Mouse (Mus musculus) heart, adult 8-10 months (tissue): Measurements from ENCODE around the gene Cd59a. TPM values are rescaled to one million over a fixed set of nuclear protein-coding genes. Genes with fewer than 3 reads are reported as not detected.
"Not testable (repeated sequence)": the region's sequence is repeated elsewhere in the genome, so short reads cannot be mapped to it uniquely, and the experiment has no call there.

Source experiments
- DNase-seq: peaks from one replicate; pipeline ENCODE4 v3.0.0; 2022; ENCODE audit warnings: low spot score
- total RNA-seq, 4 experiments: library from RNA; stranded (reverse); gene quantifications; 2 replicates each; pipeline ENCODE4 v1.2.4; 2022

Gene Cd59a
- total RNA-seq, result 10 to 100 TPM; 55.7 to 60.2 (median 57.9) TPM

DNA sequence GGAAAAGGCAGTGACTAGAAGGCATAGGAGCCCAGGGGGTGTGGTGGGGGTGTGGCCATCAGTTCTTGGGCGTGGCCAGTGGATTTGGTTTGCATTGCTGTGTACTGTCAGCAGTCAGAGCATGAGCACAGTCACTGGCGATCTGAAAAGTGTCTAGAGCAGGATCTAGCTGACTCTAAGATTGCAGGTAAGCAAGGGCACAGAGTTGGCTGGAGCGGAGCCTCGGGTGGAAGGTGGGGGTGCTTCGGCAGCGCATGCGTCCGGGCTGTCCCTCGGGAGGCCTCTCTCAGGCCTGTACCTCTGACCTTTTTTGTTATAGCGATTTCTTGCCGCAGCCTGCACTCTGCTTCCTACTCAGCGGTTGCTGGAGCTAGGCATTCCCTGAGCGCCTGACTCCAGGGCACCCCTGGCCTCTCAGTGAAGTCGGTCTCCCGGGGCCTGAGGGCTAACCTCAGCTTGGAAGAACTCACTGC, at the start of gene Cd59a:
Cd59a (plus strand) TSS at position 61 of the 473 bp plus-strand sequence.
- DNase-seq, result peak; percentile 91

GRCm38 (mm10) chr2:104058381-104058780, 37.2 kb upstream of the Cd59a start:
- DNase-seq, result no peak

- DNase-seq, result no peak
Observed at GRCm38 (mm10) chr2:104058954-104059353, 36.6 kb upstream of the Cd59a start.

- DNase-seq, result no peak
Observed at GRCm38 (mm10) chr2:104059786-104060185, 35.8 kb upstream of the Cd59a start.

DNA sequence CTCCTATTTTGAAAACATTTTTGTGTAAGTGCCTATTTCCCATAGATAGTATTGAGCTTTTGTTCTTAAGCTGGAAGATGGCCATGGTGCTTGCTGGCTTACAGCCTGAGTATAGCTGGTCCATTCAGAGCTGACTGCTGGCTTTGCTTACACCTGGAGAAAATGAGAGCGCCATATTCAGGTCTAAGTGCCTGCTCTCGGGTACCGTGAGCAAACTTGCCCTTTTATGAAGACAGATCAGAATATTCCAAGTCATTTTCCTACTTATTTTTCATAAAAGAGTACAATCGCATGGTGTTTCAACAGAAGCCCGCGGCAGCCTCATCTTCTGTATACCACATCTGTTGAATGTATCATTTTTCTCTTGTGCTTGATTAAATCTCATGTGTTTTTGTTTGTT, 34.6 kb upstream of the Cd59a start:
- no peak for DNase-seq

- no peak for DNase-seq
Observed at GRCm38 (mm10) chr2:104062665-104063064, 32.9 kb upstream of the Cd59a start.

DNA sequence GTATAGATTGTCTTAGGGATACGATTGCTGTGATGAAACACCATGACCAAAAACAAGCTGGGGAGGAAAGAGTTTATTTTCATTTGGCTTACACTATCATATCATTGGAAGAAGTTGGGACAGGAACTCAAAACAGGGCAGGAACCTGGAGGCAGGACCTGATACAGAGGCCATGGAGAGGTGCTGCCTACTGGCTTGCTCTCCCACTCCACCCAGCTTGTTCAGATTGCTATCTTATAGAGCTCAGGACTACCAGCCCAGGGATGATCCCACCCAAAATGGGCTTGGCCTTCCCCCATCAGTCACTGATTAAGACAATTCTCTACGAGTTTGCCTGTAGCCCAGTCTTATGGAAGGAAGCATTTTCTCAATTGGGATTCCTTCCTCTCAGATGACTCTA, 31.4 kb upstream of the Cd59a start:
- no peak for DNase-seq

DNA sequence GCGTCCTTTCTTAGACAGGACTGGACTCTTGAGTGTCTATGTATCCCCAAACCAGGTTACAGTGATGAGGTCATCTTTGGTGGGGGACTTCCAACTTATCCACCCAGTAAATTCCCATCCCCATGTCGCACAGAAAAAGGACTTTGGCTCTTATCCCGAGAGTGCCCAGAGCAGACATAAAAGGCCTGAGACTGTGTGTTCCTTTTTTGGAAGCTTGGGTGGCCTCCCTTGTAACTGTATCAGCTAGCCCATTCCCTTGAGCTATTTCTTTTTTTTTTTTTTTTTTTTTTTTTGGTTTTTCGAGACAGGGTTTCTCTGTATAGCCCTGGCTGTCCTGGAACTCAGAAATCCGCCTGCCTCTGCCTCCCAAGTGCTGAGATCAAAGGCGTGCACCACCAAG, 30.1 kb upstream of the Cd59a start, which contains the start of gene Gm10912:
Gm10912 (plus strand) TSS at position 301 of the 400 bp plus-strand sequence.
- not testable (repeated sequence) for DNase-seq

DNA sequence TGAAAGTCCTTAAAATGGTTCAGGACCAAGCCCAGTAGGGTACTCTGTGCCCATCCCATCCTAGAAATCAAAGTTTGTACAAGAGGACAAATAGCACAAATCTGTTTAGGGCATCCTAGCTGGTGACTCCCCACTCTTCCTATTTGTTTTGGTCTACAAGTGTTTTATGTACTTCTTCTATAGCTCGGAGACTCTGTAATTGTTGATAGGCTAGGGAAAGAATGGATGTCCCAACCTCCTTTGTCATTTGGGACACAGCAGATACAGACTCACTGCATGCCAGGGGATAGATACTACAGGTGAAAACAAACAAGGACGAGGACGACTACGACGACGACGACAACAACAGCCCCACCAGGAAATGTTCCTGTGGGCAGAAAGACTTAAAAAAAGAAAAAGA, 27.2 kb upstream of the Cd59a start, which contains the start of gene Gm10799:
Gm10799 (minus strand) TSS at position 101 of the 400 bp plus-strand sequence.
- not testable (repeated sequence) for DNase-seq

GRCm38 (mm10) chr2:104069704-104070185, 25.9 kb upstream of the Cd59a start, which contains the start of gene Cd59b:
Cd59b (plus strand) TSS chr2:104069849.
- peak; percentile 26 for DNase-seq

DNA sequence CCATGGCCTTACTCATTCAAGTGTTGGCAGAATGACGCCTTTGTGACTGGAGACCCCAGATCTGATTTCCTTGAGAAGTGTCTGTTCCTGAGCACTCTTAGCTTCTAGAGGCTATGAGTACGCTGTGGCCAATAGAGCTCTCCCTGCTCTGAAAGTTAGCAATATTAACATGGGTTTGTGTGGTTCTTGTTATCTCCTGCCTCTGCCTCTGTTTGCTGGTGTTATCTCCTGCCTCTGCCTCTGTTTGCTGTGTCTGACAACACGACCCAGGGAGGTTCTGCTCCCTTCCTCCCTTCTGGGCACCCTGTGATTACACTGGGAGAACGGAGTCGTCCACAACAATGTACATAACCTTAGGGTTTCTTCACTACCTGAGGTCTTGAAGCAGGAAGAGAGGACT, 17.3 kb upstream of the Cd59a start:
- DNase-seq, result not testable (repeated sequence)

DNA sequence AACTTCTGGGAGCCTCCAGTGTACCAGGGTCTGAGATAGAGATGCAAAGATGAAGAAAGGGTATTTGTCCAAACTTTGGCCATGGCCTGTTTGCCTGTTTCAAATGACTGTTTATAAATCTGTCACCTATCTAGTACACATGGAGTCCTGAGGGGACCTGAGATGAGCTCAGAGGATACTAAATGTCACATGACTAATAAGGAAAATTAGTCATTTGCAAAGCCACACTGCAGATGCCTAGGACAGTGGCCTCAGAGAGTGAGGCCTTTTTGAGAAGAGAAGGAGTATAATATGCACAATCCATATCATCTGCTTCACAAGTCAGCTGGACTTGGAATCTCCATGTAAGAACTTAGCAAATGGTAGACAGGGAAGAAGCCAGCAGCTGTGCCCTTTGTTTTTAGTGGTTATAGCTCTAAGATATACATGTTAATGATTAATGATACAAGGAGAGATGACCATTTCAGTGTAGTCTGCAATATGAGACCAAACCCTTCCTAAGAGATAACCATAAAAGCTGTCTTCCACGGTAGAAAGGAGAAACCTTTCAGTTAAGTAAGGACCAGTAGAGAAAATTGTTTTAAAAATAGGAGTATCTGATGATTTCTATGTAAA, 14.1 kb upstream of the Cd59a start:
- not testable (repeated sequence) for DNase-seq

DNA sequence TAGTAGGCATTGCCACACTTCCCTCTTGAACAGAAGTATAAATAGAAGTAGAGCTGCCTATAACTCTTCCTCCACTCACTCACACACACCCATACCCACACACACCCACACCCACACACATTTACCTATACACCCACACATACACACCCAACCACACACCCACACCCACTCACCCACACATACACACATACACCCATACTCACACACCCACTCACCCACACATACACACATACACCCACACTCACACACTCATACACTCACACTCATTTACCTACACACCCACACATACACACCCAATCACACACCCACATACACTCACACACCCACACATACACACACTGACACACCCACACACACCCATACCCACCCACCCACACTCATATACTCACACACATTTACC, 13.1 kb upstream of the Cd59a start:
- DNase-seq, result no peak

DNA sequence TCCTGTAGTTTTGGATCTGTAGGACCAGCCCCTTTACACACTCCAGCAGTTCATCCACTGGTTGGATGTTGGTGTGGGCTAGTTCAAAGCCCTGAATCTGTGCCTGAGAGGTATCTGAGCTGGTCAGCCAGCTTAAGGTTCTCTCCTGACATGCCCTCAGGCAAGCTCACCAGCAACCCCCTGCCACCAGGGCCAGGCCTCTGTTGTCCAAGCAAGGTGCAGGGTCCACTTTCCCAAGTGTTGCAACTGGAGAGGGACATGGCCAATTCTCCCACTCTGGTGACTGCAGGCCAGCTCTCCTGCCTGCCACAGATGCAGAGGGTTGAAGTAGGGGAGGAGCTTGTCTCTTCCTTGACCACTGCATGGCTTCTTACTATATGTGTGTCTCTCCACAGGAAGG, 11.6 kb upstream of the Cd59a start:
- DNase-seq, result not testable (repeated sequence)

- DNase-seq, result not testable (repeated sequence)
Observed at GRCm38 (mm10) chr2:104087562-104087961, 8.0 kb upstream of the Cd59a start.

GRCm38 (mm10) chr2:104093305-104093704, 2.3 kb upstream of the Cd59a start:
- DNase-seq, result no peak

DNA sequence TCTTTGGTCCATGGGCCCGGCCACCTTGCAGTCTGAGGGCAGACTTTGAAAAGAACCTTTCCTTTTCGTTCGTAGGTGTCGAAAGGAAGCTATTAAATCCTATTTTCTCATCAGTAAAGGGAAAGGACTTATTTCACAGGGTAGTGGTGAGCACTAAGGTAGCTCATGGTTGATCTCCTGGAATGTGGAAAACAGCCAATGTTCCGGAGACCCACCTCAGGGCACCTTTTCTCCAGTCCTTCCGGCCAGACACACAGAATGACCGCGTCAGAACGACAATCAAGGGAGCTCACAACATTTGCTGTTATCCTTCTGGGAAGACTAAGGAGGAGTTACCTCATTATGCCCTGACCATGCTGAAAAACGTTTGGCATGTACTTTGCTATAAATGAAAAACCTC, 655 bp downstream of the Cd59a start:
- DNase-seq, result no peak

GRCm38 (mm10) chr2:104096796-104097195, 1.2 kb downstream of the Cd59a start:
- DNase-seq, result not testable (repeated sequence)

DNA sequence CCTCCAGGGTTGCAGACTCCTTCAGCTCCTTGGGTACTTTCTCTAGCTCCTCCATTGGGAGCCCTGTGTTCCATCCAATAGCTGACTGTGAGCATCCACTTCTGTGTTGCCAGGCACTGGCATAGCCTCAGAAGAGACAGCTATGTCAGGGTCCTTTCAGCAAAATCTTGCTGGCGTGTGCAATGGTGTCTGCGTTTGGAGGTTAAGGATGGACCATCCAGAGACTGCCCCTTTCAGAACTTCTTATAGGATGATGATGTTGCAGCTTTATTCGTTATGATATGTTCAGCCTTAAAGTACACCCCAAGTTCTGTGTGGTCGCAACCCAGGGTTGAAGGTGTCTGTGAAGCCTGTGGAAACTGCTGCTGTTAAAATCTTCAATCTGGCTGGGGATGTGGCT, 1.8 kb downstream of the Cd59a start:
- DNase-seq, result not testable (repeated sequence)

DNA sequence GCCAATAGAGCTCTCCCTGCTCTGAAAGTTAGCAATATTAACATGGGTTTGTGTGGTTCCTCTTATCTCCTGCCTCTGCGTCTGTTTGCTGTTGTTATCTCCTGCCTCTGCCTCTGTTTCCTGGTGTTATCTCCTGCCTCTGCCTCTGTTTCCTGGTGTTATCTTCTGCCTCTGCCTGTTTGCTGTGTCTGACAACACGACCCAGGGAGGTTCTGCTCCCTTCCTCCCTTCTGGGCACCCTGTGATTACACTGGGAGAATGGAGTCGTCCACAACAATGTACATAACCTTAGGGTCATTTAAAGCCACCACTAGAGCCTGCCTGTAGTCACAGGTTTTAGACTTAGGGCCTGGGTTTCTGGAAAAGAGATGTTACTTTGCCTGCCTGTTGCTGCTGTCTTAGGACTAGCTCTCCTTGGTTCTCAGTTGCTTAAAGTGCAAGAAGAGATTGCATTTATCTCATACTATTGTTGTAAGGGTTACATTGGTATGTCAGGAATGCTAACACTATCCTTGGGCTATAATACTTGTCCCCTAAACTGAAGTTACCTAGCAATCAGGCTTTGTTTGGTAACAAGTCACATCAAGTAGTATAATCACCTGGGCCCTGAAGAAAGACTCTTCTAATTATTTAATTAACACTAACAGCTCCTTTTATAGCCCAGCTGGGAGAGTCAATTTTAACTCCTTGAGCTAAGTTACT, 3.1 kb downstream of the Cd59a start:
- DNase-seq, result no peak

DNA sequence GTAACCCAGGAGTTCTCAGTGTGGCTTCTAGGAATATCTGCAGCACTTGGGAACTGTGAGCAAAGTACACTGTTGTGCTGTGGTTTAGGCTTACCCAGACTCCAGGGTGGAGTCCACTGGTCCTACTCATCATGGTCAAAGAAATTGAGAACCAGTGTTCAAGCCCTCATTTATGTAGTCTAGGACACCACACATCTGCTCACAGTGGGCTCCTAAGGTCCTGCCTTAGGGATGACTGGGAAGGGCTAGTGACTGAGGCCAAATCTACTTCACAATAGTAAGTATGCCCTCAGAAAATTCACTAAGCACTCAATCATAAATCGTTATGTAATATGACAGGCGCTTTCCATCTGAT, 3.6 kb downstream of the Cd59a start:
- no peak for DNase-seq

DNA sequence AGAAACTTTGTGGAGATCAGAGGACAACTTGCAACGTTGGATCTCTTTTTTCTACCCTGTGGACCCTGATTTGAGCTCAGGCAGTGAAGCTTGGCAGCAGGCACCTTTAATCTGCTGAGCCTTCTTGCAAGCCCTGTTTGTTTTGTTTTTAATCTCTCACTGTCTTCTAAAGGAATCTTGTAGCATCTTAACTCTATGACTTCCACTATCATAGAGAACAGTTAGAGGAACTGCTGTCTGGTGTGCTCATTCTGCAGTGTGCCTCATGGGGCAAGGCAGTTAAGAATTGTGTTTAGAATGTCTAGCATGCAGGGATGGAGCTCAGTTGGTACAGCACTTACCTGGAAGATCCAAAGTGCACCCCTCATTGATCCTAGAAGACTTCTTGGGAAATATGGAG, 4.3 kb downstream of the Cd59a start:
- DNase-seq, result no peak

GRCm38 (mm10) chr2:104104800-104105199, 9.2 kb downstream of the Cd59a start:
- no peak for DNase-seq
